Mouse (Mus musculus): ENCODE data around the gene Tnfsf8. TPM values are rescaled to one million over a fixed set of nuclear protein-coding genes. Genes with fewer than 3 reads are reported as not detected.

Tnfsf8 gene
- total RNA-seq (2023) = not detected in 2 replicates

DNA sequence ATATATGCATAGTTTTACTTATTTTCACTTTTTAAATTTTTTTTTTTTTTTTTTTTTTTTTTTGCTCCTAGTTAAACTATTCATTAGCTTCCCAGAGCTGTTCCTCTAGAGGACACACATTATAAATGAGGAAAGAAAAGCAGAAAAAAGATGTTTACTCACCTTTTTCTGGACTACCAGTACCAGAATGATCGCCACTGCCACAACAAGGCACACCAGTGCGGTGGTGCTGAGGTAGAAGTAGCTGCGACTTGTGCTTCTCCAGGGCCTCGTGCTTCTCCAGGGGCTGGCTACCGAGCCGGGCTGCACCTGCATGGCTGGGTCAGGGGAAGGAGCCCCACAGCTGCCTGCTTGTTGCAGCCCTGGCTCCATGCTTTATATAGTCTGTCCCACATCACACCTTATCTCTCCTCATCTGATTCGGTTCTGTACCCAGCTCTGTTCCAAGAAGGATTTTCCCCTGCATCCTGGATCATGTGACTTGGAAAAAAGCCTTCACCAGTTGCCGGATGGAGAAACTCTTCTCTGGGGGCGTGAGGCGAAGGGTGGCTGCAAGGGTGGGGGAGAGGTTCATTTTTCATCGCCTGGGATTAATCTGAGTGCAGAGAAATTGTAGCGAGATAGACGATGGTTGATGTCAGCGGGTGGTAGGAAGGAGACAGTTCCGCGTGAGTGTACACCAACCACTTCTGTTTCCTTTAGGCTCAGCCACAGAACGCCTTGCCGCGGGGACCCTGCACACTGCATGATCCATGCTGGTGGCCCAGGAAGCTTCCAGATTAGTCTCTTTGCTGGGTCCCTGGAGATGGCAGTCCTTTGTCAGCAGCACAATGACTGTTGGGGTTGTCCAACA lies at the start of gene Tnfsf8:
Tnfsf8 (minus strand) TSS at position 660 of the 853 bp plus-strand sequence.

Other genes with a start within 250 kb of the Tnfsf8 start
- not detected in 2 replicates for gene Tex48, start 238.9 kb downstream of the Tnfsf8 start, total RNA-seq (2023)
- gene Gm11214, start 198.0 kb downstream of the Tnfsf8 start, total RNA-seq (2023) = not detected in 2 replicates
- not detected in 2 replicates for gene Tnfsf15, start 116.2 kb downstream of the Tnfsf8 start, total RNA-seq (2023)
- gene Tnc, start 185.7 kb upstream of the Tnfsf8 start, total RNA-seq (2023) = 0.38 and 0.50 TPM in 2 replicates

All from neutrophil, adult 65 days (primary cell).